Mouse (Mus musculus) C2C12 (cell line): ENCODE results near the gene Cyp1a1.

ENCODE experiments used
- CEBPB ChIP-seq: IDR thresholded peaks from one replicate; pipeline ENCODE4 v1.6.1; 2011; ENCODE audit warnings: low read depth, mild to moderate bottlenecking, control low read depth, moderate library complexity
- CTCF ChIP-seq: IDR thresholded peaks from one replicate; pipeline ENCODE4 v1.5.1; 2011; ENCODE audit not compliant: control insufficient read depth, insufficient read depth, insufficient read length
- FOSL1 ChIP-seq: IDR thresholded peaks from one replicate; pipeline ENCODE4 v1.8.0; 2011; ENCODE audit warnings: mild to moderate bottlenecking, low read length; ENCODE audit not compliant: poor library complexity, insufficient read depth, severe bottlenecking
- MAX ChIP-seq: IDR thresholded peaks from one replicate; pipeline ENCODE4 v1.6.1; 2011; ENCODE audit warnings: mild to moderate bottlenecking, control low read depth
- MYOG ChIP-seq: IDR thresholded peaks from one replicate; pipeline ENCODE4 v1.6.1; 2011; ENCODE audit not compliant: control insufficient read depth, insufficient read length; ENCODE audit errors: extremely low read depth
- USF1 ChIP-seq: IDR thresholded peaks from one replicate; pipeline ENCODE4 v1.6.1; 2011; ENCODE audit warnings: low read depth, mild to moderate bottlenecking, control low read depth, moderate library complexity

DNA sequence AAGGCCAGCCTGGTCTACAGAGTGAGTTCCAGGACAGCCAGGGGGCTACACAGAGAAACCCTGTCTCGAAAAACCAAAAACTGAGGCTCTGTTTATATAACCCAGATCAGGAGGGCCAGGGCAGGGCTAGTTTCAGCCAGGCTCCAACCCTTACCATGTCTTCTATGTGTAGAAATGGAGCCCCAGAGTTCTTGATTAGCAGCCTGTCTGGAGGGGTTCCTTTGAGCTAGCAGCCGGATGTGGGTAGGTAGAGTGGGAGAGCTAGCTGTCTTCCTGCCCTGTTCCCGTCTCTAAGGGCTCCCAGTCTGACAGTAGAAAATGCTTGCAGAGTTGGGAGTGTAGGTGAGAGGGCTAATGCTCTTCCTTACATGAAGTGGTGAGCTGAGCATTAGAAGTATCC is 20.6 kb upstream of the Cyp1a1 start:
- TF ChIP-seq CTCF (no peak), CEBPB (no peak), USF1 (no peak), MAX (no peak), FOSL1 (no peak), MYOG (no peak)
